Mouse (Mus musculus): ENCODE measurements at regions not wholly inside any gene's neighbourhood (a gene's known extent, or its start where the extent isn't known, plus 50 kb on each side); places are given as distances from the start of the nearest gene placed in this dataset.
"Not testable (repeated sequence)": the region's sequence is repeated elsewhere in the genome, so short reads cannot be mapped to it uniquely, and the experiment has no call there.

GRCm38 (mm10) chr11:14136142-14136541, 462.9 kb upstream of the Pom121l12 start:
- DNase-seq (ENCODE audit: low spot score): no peak

- DNase-seq (ENCODE audit: low spot score): not testable (repeated sequence)
These were observed 456.7 kb upstream of the Pom121l12 start for GRCm38 (mm10) chr11:14142376-14142775.

- DNase-seq (ENCODE audit: low spot score): no peak
These were observed 451.4 kb upstream of the Pom121l12 start for GRCm38 (mm10) chr11:14147639-14148038.

GRCm38 (mm10) chr11:14159366-14159765, 439.7 kb upstream of the Pom121l12 start:
- no peak for DNase-seq (ENCODE audit: low spot score)

GRCm38 (mm10) chr11:14169478-14169877, 429.6 kb upstream of the Pom121l12 start:
- no peak for DNase-seq (ENCODE audit: low spot score)

- DNase-seq (ENCODE audit: low spot score): no peak
These were observed 424.5 kb upstream of the Pom121l12 start for GRCm38 (mm10) chr11:14174594-14174993.

- peak; percentile 76 for DNase-seq (ENCODE audit: low spot score)
These were observed 417.1 kb upstream of the Pom121l12 start for GRCm38 (mm10) chr11:14182020-14182419.

- peak; percentile 64 for DNase-seq (ENCODE audit: low spot score)
These were observed 416.6 kb upstream of the Pom121l12 start for GRCm38 (mm10) chr11:14182466-14182865.

GRCm38 (mm10) chr11:14183258-14183968, 415.7 kb upstream of the Pom121l12 start:
- no peak for DNase-seq (ENCODE audit: low spot score)

GRCm38 (mm10) chr11:14195081-14195480, 404.0 kb upstream of the Pom121l12 start:
- DNase-seq (ENCODE audit: low spot score): no peak

All from retina, embryonic 14.5 days (tissue).